Mouse (Mus musculus): ENCODE data around the gene Arhgap35. TPM values are rescaled to one million over a fixed set of nuclear protein-coding genes. Genes with fewer than 3 reads are reported as not detected.

The Arhgap35 gene
- 22.0 to 24.2 TPM (median 22.9 TPM) in 4 replicates for total RNA-seq (2023)

GRCm38 (mm10) chr7:16614888-16615715 lies at the start of gene Arhgap35:
Arhgap35 (minus strand) TSS chr7:16614993.

DNA sequence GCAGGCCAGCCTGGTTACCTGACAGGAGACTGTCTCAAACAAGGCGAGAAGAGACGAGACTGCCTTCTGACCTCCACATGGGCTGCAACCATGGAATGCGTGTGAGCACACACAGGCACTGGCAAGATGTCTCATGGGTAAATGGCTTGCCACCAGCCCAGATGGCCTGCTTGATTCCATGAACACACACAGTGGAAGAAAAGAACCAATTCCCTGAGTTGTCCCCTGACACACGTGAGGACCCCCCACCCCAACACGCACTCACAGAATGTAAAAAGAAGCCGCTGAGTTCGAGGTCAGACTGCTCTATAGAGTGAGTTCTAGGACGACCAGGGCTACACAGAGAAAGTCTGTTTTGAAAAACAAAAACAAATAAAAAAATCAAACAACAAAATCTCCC lies 137.2 kb downstream of the Arhgap35 start, which contains the start of gene Npas1:
TSS of gene Npas1 (minus strand) at position 101 of the 400 bp plus-strand sequence.

DNA sequence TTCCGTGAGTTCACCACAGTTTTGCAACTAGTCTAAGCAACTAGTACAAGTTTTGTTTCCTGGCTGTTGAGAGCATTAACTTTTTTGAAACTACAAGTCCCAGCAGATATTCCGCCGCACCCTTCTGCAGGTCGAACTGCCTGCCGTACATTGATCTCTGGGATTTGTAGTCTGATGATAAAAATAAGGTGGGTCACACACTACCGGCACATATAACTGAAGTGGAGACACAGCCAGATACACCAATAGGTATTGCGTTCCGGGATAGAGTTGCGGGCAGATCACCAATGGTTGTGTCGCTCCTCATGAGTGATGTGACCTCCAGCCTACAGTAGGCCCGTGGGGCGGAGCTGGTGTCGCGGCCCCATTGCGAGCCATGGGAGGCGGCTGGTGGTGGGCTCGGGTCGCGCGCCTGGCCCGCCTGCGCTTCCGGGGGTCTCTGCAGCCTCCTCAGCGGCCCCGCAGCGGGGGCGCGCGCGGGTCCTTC lies 162.2 kb downstream of the Arhgap35 start, which contains the start of gene Tmem160:
TSS of gene Tmem160 (plus strand) at position 193 of the 487 bp plus-strand sequence.

Other genes starting within 250 kb of the Arhgap35 start
- 45.3 to 57.1 TPM (median 50.7 TPM) in 4 replicates for gene Sae1, start 227.2 kb downstream of the Arhgap35 start, total RNA-seq (2023)
- 83.6 to 104 TPM (median 96.1 TPM) in 4 replicates for gene Zc3h4, start 214.1 kb downstream of the Arhgap35 start, total RNA-seq (2023)
- 32.2 to 39.7 TPM (median 39.1 TPM) in 4 replicates for gene Tmem160, start 162.2 kb downstream of the Arhgap35 start, total RNA-seq (2023)
- gene Npas1, start 137.3 kb downstream of the Arhgap35 start, total RNA-seq (2023): not detected in 4 replicates
- gene Ceacam15, start 60.7 kb upstream of the Arhgap35 start, total RNA-seq (2023): not detected in 4 replicates
- not detected in 4 replicates for gene Ceacam9, start 106.9 kb upstream of the Arhgap35 start, total RNA-seq (2023)
- gene Ap2s1, start 123.4 kb upstream of the Arhgap35 start, total RNA-seq (2023): 60.3 to 84.1 TPM (median 68.1 TPM) in 4 replicates
- 159 to 185 TPM (median 165 TPM) in 4 replicates for gene Slc1a5, start 166.3 kb upstream of the Arhgap35 start, total RNA-seq (2023)
- 105 to 132 TPM (median 127 TPM) in 4 replicates for gene Strn4, start 200.9 kb upstream of the Arhgap35 start, total RNA-seq (2023)
- gene Fkrp, start 201.7 kb upstream of the Arhgap35 start, total RNA-seq (2023): 23.4 to 27.1 TPM (median 24.3 TPM) in 4 replicates
- 235 to 252 TPM (median 245 TPM) in 4 replicates for gene Prkd2, start 227.9 kb upstream of the Arhgap35 start, total RNA-seq (2023)

Measured in B cell, adult 62 days (primary cell).